Mouse (Mus musculus) erythroblast, embryonic 14.5 days (primary cell): Measurements from ENCODE around the gene Vps13d.

Experiments
- GATA1 ChIP-seq: IDR thresholded peaks from 2 replicates; pipeline ENCODE4 v1.6.1; 2012; ENCODE audit warnings: low read length, inconsistent platforms, mixed read lengths
- TAL1 ChIP-seq: IDR thresholded peaks from 3 replicates; pipeline ENCODE4 v1.6.1; 2012; ENCODE audit warnings: low read length, inconsistent platforms, mixed read lengths

GRCm38 (mm10) chr4:144936563-144937154, 258.1 kb downstream of the Vps13d start:
- TF ChIP-seq GATA1 (no peak), TAL1 (no peak)
